Mouse (Mus musculus): ENCODE measurements around the gene Gm826.

The Gm826 gene

GRCm38 (mm10) chr2:160351038-160351574 is 17.1 kb upstream of the Gm826 start:
- peak; percentile 78 for DNase-seq

GRCm38 (mm10) chr2:160349578-160349977 is 15.6 kb upstream of the Gm826 start:
- DNase-seq, result no peak

- DNase-seq, result no peak
Observed at GRCm38 (mm10) chr2:160348796-160349195, 14.8 kb upstream of the Gm826 start.

DNA sequence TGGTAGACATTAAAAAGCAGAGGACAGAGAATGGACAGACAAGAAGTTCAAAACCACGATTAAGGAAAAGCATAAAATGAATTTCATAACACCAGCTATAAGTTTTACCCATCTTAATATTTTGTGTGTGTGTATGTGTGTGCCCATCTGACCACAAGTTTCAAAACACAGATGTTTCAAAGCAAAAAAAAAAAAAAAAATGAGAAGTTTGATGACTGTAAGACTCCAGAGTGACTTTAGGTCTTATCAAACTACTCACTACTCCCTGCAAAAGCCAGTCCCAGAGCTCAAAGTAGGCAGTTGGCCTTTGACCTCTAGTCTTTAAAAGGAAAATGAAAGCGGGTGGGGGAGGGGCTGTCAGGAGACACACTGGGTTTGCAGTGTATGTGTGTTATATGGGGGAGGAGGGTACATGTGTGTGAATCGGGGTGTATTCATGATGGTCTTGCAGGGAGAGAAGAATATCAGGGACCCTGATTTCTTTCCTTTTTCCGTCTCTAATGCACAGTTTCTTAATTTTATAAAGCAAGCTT is 14.2 kb upstream of the Gm826 start:
- DNase-seq, result no peak

GRCm38 (mm10) chr2:160345644-160346043 is 11.7 kb upstream of the Gm826 start:
- DNase-seq, result no peak

GRCm38 (mm10) chr2:160340121-160340520 is 6.2 kb upstream of the Gm826 start:
- no peak for DNase-seq

DNA sequence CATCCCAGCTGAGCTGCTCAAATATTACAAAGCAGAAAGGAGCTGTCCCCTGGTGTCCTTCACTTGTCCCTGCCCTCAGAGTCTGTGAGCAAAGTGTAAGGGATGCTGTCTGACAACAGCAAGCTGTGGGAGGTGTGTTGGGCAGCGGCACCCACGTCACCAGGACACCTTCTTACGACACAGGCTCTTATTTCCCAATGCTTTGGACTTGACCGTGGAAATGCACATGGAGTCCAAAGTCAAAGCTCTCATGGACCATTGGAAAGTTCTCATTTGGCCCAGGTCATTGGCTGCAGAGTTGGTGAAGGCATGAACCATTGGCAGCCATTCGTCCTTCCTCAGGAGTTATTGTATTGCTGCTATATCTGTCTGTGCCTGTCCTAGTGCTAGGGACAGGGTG is 5.6 kb upstream of the Gm826 start:
- DNase-seq, result no peak

GRCm38 (mm10) chr2:160336053-160336452 is 2.1 kb upstream of the Gm826 start:
- no peak for DNase-seq

- DNase-seq, result no peak
Observed at GRCm38 (mm10) chr2:160335043-160335442, 1.1 kb upstream of the Gm826 start.

GRCm38 (mm10) chr2:160332516-160333325 is 1.2 kb downstream of the Gm826 start:
- DNase-seq, result no peak

- no peak for DNase-seq
Observed at GRCm38 (mm10) chr2:160328886-160329285, 5.1 kb downstream of the Gm826 start.

GRCm38 (mm10) chr2:160327716-160328115 is 6.2 kb downstream of the Gm826 start:
- no peak for DNase-seq

DNA sequence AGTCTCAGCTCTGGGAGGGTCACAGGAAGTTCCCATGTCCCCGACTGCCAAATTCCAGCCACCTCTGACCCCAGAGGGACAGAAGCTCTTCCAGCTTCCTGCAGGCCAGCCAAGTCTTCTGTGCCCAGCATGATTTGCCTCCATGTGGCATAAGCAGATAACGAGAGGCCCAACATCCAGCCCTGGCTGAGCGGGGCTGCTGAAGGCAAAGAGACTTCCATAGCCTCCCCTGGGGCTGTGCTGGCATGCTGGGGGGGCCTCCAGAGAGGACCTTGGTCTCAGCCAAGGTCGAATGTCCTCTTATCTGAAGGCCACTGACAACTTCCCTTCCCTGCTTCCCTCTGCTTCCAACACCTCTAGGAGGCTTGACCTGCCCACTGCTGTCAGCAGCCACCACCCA is 6.8 kb downstream of the Gm826 start:
- DNase-seq, result peak; percentile 72

DNA sequence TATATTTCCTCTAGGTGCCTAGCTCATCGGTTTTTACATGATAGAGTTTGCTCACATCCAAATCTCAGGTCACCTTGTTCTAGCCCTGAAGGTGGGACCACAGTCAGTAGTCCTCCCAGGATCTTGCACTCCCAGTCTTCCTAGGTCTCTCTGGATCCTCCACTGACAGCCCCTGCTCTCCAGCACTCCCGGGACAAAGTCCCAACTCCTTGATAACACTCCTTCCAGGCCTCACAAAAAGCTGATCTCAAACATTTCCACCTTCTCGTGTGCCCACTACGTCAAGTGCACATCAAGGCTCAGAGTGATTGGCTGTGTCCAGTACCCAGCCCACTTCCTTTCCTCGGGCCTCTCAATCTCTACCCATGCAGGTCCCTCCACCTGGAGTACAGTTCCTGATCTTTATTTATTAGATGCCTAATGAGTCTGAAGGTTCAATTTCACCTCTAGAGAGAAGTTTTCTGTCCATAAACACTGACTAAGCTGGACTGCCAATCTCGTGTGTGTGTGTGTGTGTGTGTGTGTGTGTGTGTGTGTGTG is 8.8 kb downstream of the Gm826 start:
- no peak for DNase-seq

GRCm38 (mm10) chr2:160321829-160322228 is 12.1 kb downstream of the Gm826 start:
- DNase-seq, result no peak

- DNase-seq, result no peak
Observed at GRCm38 (mm10) chr2:160318255-160318654, 15.7 kb downstream of the Gm826 start.

DNA sequence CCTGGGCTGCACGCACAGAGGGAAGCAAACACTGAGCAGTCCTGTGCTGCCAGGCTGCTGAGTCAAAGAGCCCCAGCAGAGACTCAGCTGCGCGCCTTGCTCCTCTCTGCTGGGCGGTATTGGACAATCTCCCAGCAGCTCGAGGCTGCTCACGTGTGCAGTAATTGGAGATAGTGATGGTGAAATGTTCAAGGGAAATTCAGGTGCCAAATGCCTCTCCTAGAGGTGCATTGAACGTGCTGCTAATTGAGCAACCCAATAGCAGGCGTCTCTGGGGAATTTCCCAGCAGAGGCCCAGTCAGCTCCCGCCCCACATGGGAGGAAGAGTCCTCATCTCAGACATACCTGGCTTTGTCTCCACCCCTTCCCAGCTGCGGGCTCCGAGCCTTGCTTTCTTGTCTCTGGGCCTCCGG is 20.4 kb downstream of the Gm826 start:
- DNase-seq, result no peak

- DNase-seq, result no peak
Observed at GRCm38 (mm10) chr2:160305070-160305469, 28.9 kb downstream of the Gm826 start.

GRCm38 (mm10) chr2:160303992-160304391 is 30.0 kb downstream of the Gm826 start:
- DNase-seq, result no peak

- no peak for DNase-seq
Observed at GRCm38 (mm10) chr2:160302013-160302412, 31.9 kb downstream of the Gm826 start.

- DNase-seq, result peak; percentile 37
Observed at GRCm38 (mm10) chr2:160298586-160298985, 35.4 kb downstream of the Gm826 start.

GRCm38 (mm10) chr2:160288538-160289151 is 45.3 kb downstream of the Gm826 start:
- no peak for DNase-seq

DNA sequence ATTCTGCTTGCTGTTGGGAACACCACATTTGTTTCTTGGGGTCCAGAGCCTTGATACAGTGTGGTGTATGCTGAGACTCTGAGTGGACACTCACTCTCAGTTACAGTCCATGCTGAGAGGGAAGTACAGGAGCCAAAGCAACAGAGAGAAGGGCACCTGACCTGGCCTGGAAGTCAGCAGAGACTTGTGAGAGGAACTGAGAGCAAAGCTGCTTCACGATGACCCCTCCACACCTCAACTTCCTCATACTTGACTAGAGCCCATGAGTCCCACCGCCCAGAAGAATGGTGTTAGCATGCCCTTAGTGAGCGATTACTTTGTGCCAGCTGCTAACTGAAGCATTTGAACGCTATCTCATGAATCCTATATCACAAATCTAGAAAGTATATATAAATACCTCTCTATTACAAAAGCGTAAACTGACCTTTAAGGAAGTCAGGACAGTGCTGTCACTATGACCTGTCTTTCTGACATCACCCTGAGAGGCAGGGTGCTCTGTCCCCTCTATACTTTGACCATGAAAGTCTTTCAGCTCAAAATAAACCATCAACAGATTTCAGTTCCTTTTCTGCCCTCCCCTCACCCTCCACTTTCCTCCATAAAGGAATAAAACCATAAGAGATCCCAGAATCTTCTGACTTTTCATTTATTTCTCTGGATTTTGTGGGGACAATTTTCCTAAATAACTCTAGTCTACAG is 57.9 kb downstream of the Gm826 start:
- DNase-seq, result no peak

Measured in kidney, adult 11 months (tissue).